ENCODE assay signal across 8 mouse cellular contexts in genomic region chr10:42273403-42273759, GRCm38 (mm10). TPM values are rescaled to one million over a fixed set of nuclear protein-coding genes. Genes with fewer than 3 reads are reported as not detected.
A peak's percentile ranks its signal among the peaks of the same experiment; 100 is the strongest.
DNase-seq lines count a peak whose midpoint lies in the region; ATAC-seq lines count a peak whose summit lies in the region.

No protein-coding gene starts in this region.

- H3K9me3 ChIP-seq in kidney, embryonic 16.5 days (ENCODE audit: low read length) = no peaks in the 10 kb centered on the region
- H3K9me3 ChIP-seq in embryonic facial prominence, embryonic 11.5 days (replicated peaks; ENCODE audit: control insufficient read depth, low read length) = no peaks in the 10 kb centered on the region
- no peaks in the 10 kb centered on the region for H3K9me3 ChIP-seq in hindbrain, embryonic 16.5 days (ENCODE audit: control insufficient read depth, low read length)
- no peaks in the 10 kb centered on the region for H3K9me3 ChIP-seq in midbrain, embryonic 15.5 days

- no peaks in the 10 kb centered on the region for H3K36me3 ChIP-seq in kidney, embryonic 16.5 days (ENCODE audit: insufficient read depth, low read length)
- no peaks in the 10 kb centered on the region for H3K36me3 ChIP-seq in embryonic facial prominence, embryonic 11.5 days (replicated peaks; ENCODE audit: control insufficient read depth, insufficient read depth, low read depth, low read length)
- H3K36me3 ChIP-seq in hindbrain, embryonic 16.5 days (ENCODE audit: control insufficient read depth, insufficient read depth, low read length) = no peaks in the 10 kb centered on the region
- no peaks in the 10 kb centered on the region for H3K36me3 ChIP-seq in midbrain, embryonic 15.5 days (replicated peaks)

- no peak for DNase-seq in kidney, adult 18-20 months
- no peak for DNase-seq in embryonic facial prominence, embryonic 11.5 days (ENCODE audit: low spot score)
- DNase-seq in left cerebral cortex, postnatal 36 days (ENCODE audit: low spot score in 2 of 2) = no peak

- H3K4me2 ChIP-seq in kidney, embryonic 16.5 days (replicated peaks; ENCODE audit: low read depth, low read length) = peak overlapping the region; percentile 98
- peak overlapping the region; percentile 97 for H3K4me2 ChIP-seq in embryonic facial prominence, embryonic 11.5 days (ENCODE audit: low read depth, low read length)
- H3K4me2 ChIP-seq in hindbrain, embryonic 16.5 days (ENCODE audit: low read length) = peak overlapping the region; percentile 82
- peak overlapping the region; percentile 94 for H3K4me2 ChIP-seq in midbrain, embryonic 15.5 days

- WGBS in kidney, embryonic 16.5 days = 75% methylated on average over 6 of the region's 6 CpGs
- WGBS in embryonic facial prominence, embryonic 11.5 days = 64% methylated on average over 6 of the region's 6 CpGs
- WGBS in hindbrain, embryonic 16.5 days = 71% methylated on average over 6 of the region's 6 CpGs
- WGBS in midbrain, embryonic 15.5 days = 76% methylated on average over 6 of the region's 6 CpGs

- peak overlapping the region; percentile 92 for H3K4me3 ChIP-seq in kidney, embryonic 16.5 days (ENCODE audit: low read length)
- H3K4me3 ChIP-seq in embryonic facial prominence, embryonic 11.5 days (ENCODE audit: low read depth, low read length) = no peak overlapping the region
- peak overlapping the region; percentile 91 for H3K4me3 ChIP-seq in hindbrain, embryonic 16.5 days (ENCODE audit: low read length)
- no peak overlapping the region for H3K4me3 ChIP-seq in midbrain, embryonic 15.5 days

- H3K4me1 ChIP-seq in kidney, embryonic 16.5 days (ENCODE audit: insufficient read depth, low read length) = peaks cover 63% of the 10 kb centered on the region
- H3K4me1 ChIP-seq in embryonic facial prominence, embryonic 11.5 days (ENCODE audit: control insufficient read depth, insufficient read depth, low read length) = peaks cover 3% of the 10 kb centered on the region; the same call in 1 of the 2 replicates
- peaks cover 24% of the 10 kb centered on the region for H3K4me1 ChIP-seq in hindbrain, embryonic 16.5 days (ENCODE audit: control insufficient read depth, insufficient read depth, low read depth, low read length)
- H3K4me1 ChIP-seq in midbrain, embryonic 15.5 days = peaks cover 27% of the 10 kb centered on the region

- ATAC-seq in kidney, embryonic 16.5 days (ENCODE audit: low FRiP score, low TSS enrichment) = no peak
- ATAC-seq in embryonic facial prominence, embryonic 11.5 days (replicated peaks; ENCODE audit: insufficient number of reproducible peaks, low FRiP score, low TSS enrichment, low read depth) = no peak
- ATAC-seq in hindbrain, embryonic 16.5 days = no peak
- ATAC-seq in midbrain, embryonic 15.5 days (replicated peaks) = no peak
- no peak for ATAC-seq in granulocyte monocyte progenitor cell, adult 5-6 weeks (replicated peaks; ENCODE audit: poor library complexity, severe bottlenecking)
- ATAC-seq in CD4-positive, CD25-positive, alpha-beta regulatory T cell, adult 4 months = no peak

- no peak overlapping the region for H3K27ac ChIP-seq in kidney, embryonic 16.5 days (ENCODE audit: low read length)
- no peak overlapping the region for H3K27ac ChIP-seq in embryonic facial prominence, embryonic 11.5 days (replicated peaks; ENCODE audit: low read depth, low read length)
- no peak overlapping the region for H3K27ac ChIP-seq in hindbrain, embryonic 16.5 days (ENCODE audit: low read depth, low read length)
- no peak overlapping the region for H3K27ac ChIP-seq in midbrain, embryonic 15.5 days

- intact Hi-C loops in left cerebral cortex, postnatal 36 days (cut with DNase I) = loop anchor here (10.0 kb wide), 1 partner anchor 759 kb away; the partner anchor contains the start of gene Cd164

- H3K9ac ChIP-seq in kidney, embryonic 16.5 days (replicated peaks; ENCODE audit: low read length) = peak overlapping the region; percentile 36; the same call in 1 of the 2 replicates
- H3K9ac ChIP-seq in embryonic facial prominence, embryonic 11.5 days (replicated peaks; ENCODE audit: low read length) = no peak overlapping the region
- H3K9ac ChIP-seq in hindbrain, embryonic 16.5 days (ENCODE audit: low read depth, low read length) = peak overlapping the region; percentile 39; the same call in 1 of the 2 replicates
- H3K9ac ChIP-seq in midbrain, embryonic 15.5 days = no peak overlapping the region

- no peaks in the 10 kb centered on the region for H3K27me3 ChIP-seq in kidney, embryonic 16.5 days (ENCODE audit: insufficient read depth, low read length)
- peaks cover 3% of the 10 kb centered on the region; the same call in 1 of the 2 replicates for H3K27me3 ChIP-seq in embryonic facial prominence, embryonic 11.5 days (ENCODE audit: control insufficient read depth, insufficient read depth, low read length)
- no peaks in the 10 kb centered on the region for H3K27me3 ChIP-seq in hindbrain, embryonic 16.5 days (replicated peaks; ENCODE audit: control insufficient read depth, insufficient read depth, low read length)
- H3K27me3 ChIP-seq in midbrain, embryonic 15.5 days (replicated peaks) = peaks cover 10% of the 10 kb centered on the region; the same call in 1 of the 2 replicates

RNA-seq across cellular contexts. Expression of gene Foxo3, which starts 3.2 kb away (rescaled TPM):
- 5.9 and 6.3 TPM in 2 replicates for polyA plus RNA-seq in kidney, embryonic 16.5 days (2015; fragmentation: Nextera tagmentation; extraction: Ambion mirVana)
- polyA plus RNA-seq in embryonic facial prominence, embryonic 11.5 days (2014; fragmentation: Nextera tagmentation; extraction: Ambion mirVana) = 5.0 and 5.4 TPM in 2 replicates
- 4.3 and 4.4 TPM in 2 replicates for polyA plus RNA-seq in hindbrain, embryonic 16.5 days (2015; fragmentation: Nextera tagmentation; extraction: Ambion mirVana)
- polyA plus RNA-seq in midbrain, embryonic 15.5 days (2015; fragmentation: Nextera tagmentation; extraction: Ambion mirVana) = 4.4 TPM in 2 replicates
- total RNA-seq in granulocyte monocyte progenitor cell, adult 5-6 weeks (2014; fragmentation: Nextera tagmentation) = 15.7 and 20.5 TPM in 2 replicates
- 23.3 and 25.3 TPM in 2 replicates for total RNA-seq in granulocyte monocyte progenitor cell, adult 5-6 weeks (2017)
- total RNA-seq in left cerebral cortex, postnatal 36 days (2021) = 10 to 100 TPM; 73.1 to 78.6 TPM
- polyA plus RNA-seq in CD4-positive, CD25-positive, alpha-beta regulatory T cell, adult 4 months (2017; shearing (Covaris generic)) = 10 to 100 TPM in 1 of 2 experiments, 1 to 10 TPM in 1; 8.6 to 12.8 TPM

Comparison
In these comparisons a context has a peak if more than half of its experiments do, and no peak if none do; other contexts are left out.
1. H3K4me3 ChIP-seq: peak in kidney, embryonic 16.5 days (single experiment) and hindbrain, embryonic 16.5 days (single experiment); none in embryonic facial prominence, embryonic 11.5 days (single experiment) and midbrain, embryonic 15.5 days (single experiment).
2. H3K9ac ChIP-seq: peak in kidney, embryonic 16.5 days (single experiment) and hindbrain, embryonic 16.5 days (single experiment); none in embryonic facial prominence, embryonic 11.5 days (single experiment) and midbrain, embryonic 15.5 days (single experiment).
3. Peak in every context shown above with its lines, with median percentiles within 50 percentile points of each other: H3K4me2 ChIP-seq.